Mouse (Mus musculus): ENCODE results near the gene Nkapl. TPM values are rescaled to one million over a fixed set of nuclear protein-coding genes. Genes with fewer than 3 reads are reported as not detected.
A peak's percentile ranks its signal among the peaks of the same experiment; 100 is the strongest.

The Nkapl gene
- total and polyA plus RNA-seq, 2 experiments from 2014 or later, result 1.3 to 1.8 TPM

- Histone ChIP-seq H3K27ac (ENCODE audit: low read depth, low read length) (peak within 1 kb of the TSS; percentile 73), H3K4me1 (ENCODE audit: insufficient read depth) (peaks cover 4% of the 10 kb centered on the region; the same call in 1 of the 2 replicates), H3K4me2 (ENCODE audit: low read depth) (peak within 1 kb of the TSS; percentile 71), H3K4me3 (ENCODE audit: low read depth, low read length) (peak within 1 kb of the TSS; percentile 77), H3K27me3 (ENCODE audit: insufficient read depth, low read length) (no peaks in the 10 kb centered on the region), H3K9ac (peak within 1 kb of the TSS; percentile 59), H3K36me3 (ENCODE audit: insufficient read depth) (peaks cover 2% of the 10 kb centered on the region; the same call in 1 of the 2 replicates), H3K9me3 (ENCODE audit: low read length) (no peaks in the 10 kb centered on the region)
- WGBS, result under 1% methylated on average over 23 of the region's 23 CpGs
- ATAC-seq (peak; percentile 96), DNase-seq (peak; percentile 91)
- TF ChIP-seq CTCF (IDR thresholded peaks at IDR 0.05; ENCODE audit: low read depth), result no peak
Observed at GRCm38 (mm10) chr13:21453449-21453848, 14.9 kb downstream of the Nkapl start, which contains the start of gene Zscan26. TSS of gene Zscan26 (minus strand) at chr13:21453730.

- peak overlapping the region; percentile 73 for H3K27ac ChIP-seq (ENCODE audit: low read depth, low read length)
- WGBS, result 1% methylated on average over 13 of the region's 13 CpGs
- H3K4me1 ChIP-seq (ENCODE audit: insufficient read depth), result peaks cover 4% of the 10 kb centered on the region; the same call in 1 of the 2 replicates
- no peaks in the 10 kb centered on the region for H3K9me3 ChIP-seq (ENCODE audit: low read length)
- peak overlapping the region; percentile 71 for H3K4me2 ChIP-seq (ENCODE audit: low read depth)
- DNase-seq (no peak), ATAC-seq (peak; percentile 28)
- no peaks in the 10 kb centered on the region for H3K27me3 ChIP-seq (ENCODE audit: insufficient read depth, low read length)
- H3K9ac ChIP-seq, result peak overlapping the region; percentile 59
- peak overlapping the region; percentile 77 for H3K4me3 ChIP-seq (ENCODE audit: low read depth, low read length)
- peaks cover 2% of the 10 kb centered on the region; the same call in 1 of the 2 replicates for H3K36me3 ChIP-seq (ENCODE audit: insufficient read depth)
- TF ChIP-seq CTCF (IDR thresholded peaks at IDR 0.05; ENCODE audit: low read depth), result no peak
Observed at GRCm38 (mm10) chr13:21453042-21453441, 15.3 kb downstream of the Nkapl start.

DNA sequence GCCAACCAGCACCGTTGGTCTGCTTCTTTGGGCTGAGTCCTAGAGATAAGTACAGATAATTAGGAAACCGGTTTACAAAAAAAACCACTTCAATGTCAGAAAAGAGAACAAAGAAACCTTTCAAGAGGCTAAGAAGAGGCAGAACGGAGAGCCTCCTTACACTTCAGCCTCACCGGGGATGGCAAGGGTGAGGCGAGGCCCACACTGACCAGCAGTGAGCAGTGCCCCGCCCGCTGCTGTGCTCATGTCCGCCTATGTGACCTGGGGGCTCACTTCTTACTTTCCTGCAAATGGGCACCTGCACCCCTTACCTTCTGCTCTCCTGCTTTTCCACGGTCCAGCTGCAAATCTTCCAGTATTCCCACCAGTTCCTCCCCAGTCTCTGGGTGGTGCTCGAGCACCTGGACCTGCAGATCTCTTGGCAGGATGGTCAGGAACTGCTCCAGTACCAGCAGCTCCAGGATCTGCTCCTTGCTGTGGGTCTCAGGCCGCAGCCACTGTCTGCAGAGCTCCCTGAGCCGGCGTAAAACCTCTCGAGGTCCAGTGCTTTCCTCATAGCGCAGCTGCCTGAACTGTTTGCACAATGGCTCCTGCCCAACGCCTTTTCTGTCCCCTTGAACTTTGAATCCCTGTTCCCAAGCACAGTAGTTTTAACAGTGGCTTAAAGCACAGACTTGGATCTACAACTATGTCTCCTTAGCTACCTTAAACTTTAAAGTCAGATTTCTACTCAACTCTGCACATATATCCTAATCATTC is 20.3 kb downstream of the Nkapl start:
- no peaks in the 10 kb centered on the region for H3K9me3 ChIP-seq (ENCODE audit: low read length)
- H3K9ac ChIP-seq, result no peak overlapping the region
- DNase-seq, result no peak
- H3K27ac ChIP-seq (ENCODE audit: low read depth, low read length), result no peak overlapping the region
- H3K27me3 ChIP-seq (ENCODE audit: insufficient read depth, low read length), result no peaks in the 10 kb centered on the region
- no peak for ATAC-seq
- H3K36me3 ChIP-seq (ENCODE audit: insufficient read depth), result peaks cover 40% of the 10 kb centered on the region
- peaks cover 4% of the 10 kb centered on the region; the same call in 1 of the 2 replicates for H3K4me1 ChIP-seq (ENCODE audit: insufficient read depth)
- H3K4me2 ChIP-seq (ENCODE audit: low read depth), result no peak overlapping the region
- no peak for TF ChIP-seq CTCF (IDR thresholded peaks at IDR 0.05; ENCODE audit: low read depth)
- H3K4me3 ChIP-seq (ENCODE audit: low read depth, low read length), result no peak overlapping the region
- WGBS, result 75% methylated on average over 16 of the region's 16 CpGs

DNA sequence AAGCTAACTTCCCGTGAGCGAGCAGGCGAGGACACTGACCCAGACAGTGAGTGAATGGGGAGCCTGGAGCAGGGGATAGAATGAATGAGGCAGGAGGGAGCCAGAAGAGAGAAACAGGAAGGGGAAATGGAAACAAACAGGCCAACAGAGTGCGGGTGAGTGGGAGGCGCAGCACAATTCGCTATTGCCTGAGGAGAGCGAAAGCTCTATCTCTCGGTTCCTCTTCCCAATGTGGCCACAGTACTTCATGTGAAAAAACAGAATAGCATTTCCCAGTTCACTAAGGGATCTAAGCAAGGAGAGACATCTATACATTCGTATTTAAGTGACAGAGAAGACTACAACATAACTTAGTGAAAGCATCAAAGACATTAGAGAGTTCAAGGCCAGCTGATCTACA is 21.5 kb downstream of the Nkapl start:
- H3K9me3 ChIP-seq (ENCODE audit: low read length), result no peaks in the 10 kb centered on the region
- no peak for ATAC-seq
- no peak for TF ChIP-seq CTCF (IDR thresholded peaks at IDR 0.05; ENCODE audit: low read depth)
- H3K4me3 ChIP-seq (ENCODE audit: low read depth, low read length), result no peak overlapping the region
- no peak overlapping the region for H3K27ac ChIP-seq (ENCODE audit: low read depth, low read length)
- H3K4me2 ChIP-seq (ENCODE audit: low read depth), result no peak overlapping the region
- H3K27me3 ChIP-seq (ENCODE audit: insufficient read depth, low read length), result no peaks in the 10 kb centered on the region
- no peak overlapping the region for H3K9ac ChIP-seq
- H3K36me3 ChIP-seq (ENCODE audit: insufficient read depth), result peaks cover 41% of the 10 kb centered on the region
- 88% methylated on average over 9 of the region's 9 CpGs for WGBS
- no peaks in the 10 kb centered on the region for H3K4me1 ChIP-seq (ENCODE audit: insufficient read depth)
- no peak for DNase-seq

- Histone ChIP-seq H3K4me1 (ENCODE audit: insufficient read depth) (no peaks in the 10 kb centered on the region), H3K36me3 (ENCODE audit: insufficient read depth) (peaks cover 25% of the 10 kb centered on the region), H3K9me3 (ENCODE audit: low read length) (no peaks in the 10 kb centered on the region), H3K4me2 (ENCODE audit: low read depth) (peak overlapping the region; percentile 87), H3K4me3 (ENCODE audit: low read depth, low read length) (peak overlapping the region; percentile 55), H3K27ac (ENCODE audit: low read depth, low read length) (no peak overlapping the region), H3K27me3 (ENCODE audit: insufficient read depth, low read length) (no peaks in the 10 kb centered on the region), H3K9ac (peak overlapping the region; percentile 60)
- DNase-seq, result no peak
- ATAC-seq, result peak; percentile 14; the same call in 1 of the 2 replicates
- TF ChIP-seq CTCF (IDR thresholded peaks at IDR 0.05; ENCODE audit: low read depth), result no peak
- 17% methylated on average over 10 of the region's 10 CpGs for WGBS
Observed at GRCm38 (mm10) chr13:21441207-21441572, 27.1 kb downstream of the Nkapl start.

DNA sequence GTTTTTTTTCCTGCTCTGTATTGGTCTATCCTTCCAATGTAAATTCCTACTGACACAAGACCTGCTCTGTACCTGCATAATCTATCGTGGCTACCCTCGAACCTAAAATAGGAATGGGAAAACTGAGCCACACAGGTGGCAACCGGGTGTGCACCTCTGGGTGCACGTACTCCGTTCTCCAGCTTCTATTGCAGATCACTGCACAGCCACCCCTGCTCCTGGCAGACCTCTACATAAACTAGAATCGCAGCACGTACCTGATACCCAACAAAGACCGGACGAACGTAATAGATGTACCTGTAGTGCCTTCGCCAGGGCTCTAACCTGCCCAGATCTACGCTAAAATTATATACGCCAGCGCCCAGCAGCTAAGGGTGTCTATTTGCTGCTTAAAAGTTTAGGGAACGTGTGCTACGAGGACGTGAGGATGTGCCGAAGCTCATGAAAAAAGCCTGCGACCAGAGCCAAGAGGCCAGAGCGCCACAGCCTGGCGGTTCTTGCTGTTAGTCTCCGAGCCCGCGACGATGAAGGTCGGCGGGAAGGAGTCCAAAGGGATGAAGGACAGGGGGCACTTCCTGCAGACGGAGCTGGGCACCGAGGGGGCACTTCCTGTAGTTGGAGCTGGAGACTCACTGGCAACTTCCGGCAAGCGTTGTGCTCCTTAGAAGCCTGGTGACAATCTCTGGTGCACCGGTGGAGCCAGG is 27.7 kb downstream of the Nkapl start, which contains the start of gene Pgbd1:
Pgbd1 (minus strand) TSS at position 556 of the 704 bp plus-strand sequence.
- peak within 1 kb of the TSS; percentile 42 for H3K27ac ChIP-seq (ENCODE audit: low read depth, low read length)
- ATAC-seq (peak; percentile 98), DNase-seq (peak; percentile 84)
- under 1% methylated on average over 32 of the region's 32 CpGs for WGBS
- peak; percentile 56 for TF ChIP-seq CTCF (IDR thresholded peaks at IDR 0.05; ENCODE audit: low read depth)
- H3K9ac ChIP-seq, result peak within 1 kb of the TSS; percentile 60
- H3K9me3 ChIP-seq (ENCODE audit: low read length), result no peaks in the 10 kb centered on the region
- H3K4me2 ChIP-seq (ENCODE audit: low read depth), result peak within 1 kb of the TSS; percentile 87
- H3K36me3 ChIP-seq (ENCODE audit: insufficient read depth), result peaks cover 22% of the 10 kb centered on the region
- H3K4me3 ChIP-seq (ENCODE audit: low read depth, low read length), result peak within 1 kb of the TSS; percentile 55
- no peaks in the 10 kb centered on the region for H3K27me3 ChIP-seq (ENCODE audit: insufficient read depth, low read length)
- H3K4me1 ChIP-seq (ENCODE audit: insufficient read depth), result no peaks in the 10 kb centered on the region

- Histone ChIP-seq H3K4me2 (ENCODE audit: low read depth) (no peak overlapping the region), H3K9me3 (ENCODE audit: low read length) (no peaks in the 10 kb centered on the region), H3K4me1 (ENCODE audit: insufficient read depth) (no peaks in the 10 kb centered on the region), H3K9ac (no peak overlapping the region), H3K4me3 (ENCODE audit: low read depth, low read length) (no peak overlapping the region), H3K27me3 (ENCODE audit: insufficient read depth, low read length) (no peaks in the 10 kb centered on the region), H3K36me3 (ENCODE audit: insufficient read depth) (no peaks in the 10 kb centered on the region), H3K27ac (ENCODE audit: low read depth, low read length) (no peak overlapping the region)
- DNase-seq (no peak), ATAC-seq (no peak)
- 91% methylated on average over 4 of the region's 4 CpGs for WGBS
- no peak for TF ChIP-seq CTCF (IDR thresholded peaks at IDR 0.05; ENCODE audit: low read depth)
Observed at GRCm38 (mm10) chr13:21435476-21435875, 32.8 kb downstream of the Nkapl start.

Measured in forebrain, postnatal 0 days (tissue).